Mouse (Mus musculus) ovary, adult 18-20 months (tissue): ENCODE results near the gene Cphx1.
"Not testable (repeated sequence)": the region's sequence is repeated elsewhere in the genome, so short reads cannot be mapped to it uniquely, and the experiment has no call there.

ENCODE experiments used
- DNase-seq: peaks from one replicate; pipeline ENCODE4 v3.0.0; 2022; ENCODE audit warnings: low spot score, mixed read lengths

The Cphx1 gene

GRCm38 (mm10) chr14:25938004-25938403 is at the start of gene Cphx1:
Gene Cphx1, plus strand, starts transcription at chr14:25938304.
- DNase-seq: not testable (repeated sequence)

GRCm38 (mm10) chr14:25894566-25894965 is 43.5 kb upstream of the Cphx1 start:
- not testable (repeated sequence) for DNase-seq

DNA sequence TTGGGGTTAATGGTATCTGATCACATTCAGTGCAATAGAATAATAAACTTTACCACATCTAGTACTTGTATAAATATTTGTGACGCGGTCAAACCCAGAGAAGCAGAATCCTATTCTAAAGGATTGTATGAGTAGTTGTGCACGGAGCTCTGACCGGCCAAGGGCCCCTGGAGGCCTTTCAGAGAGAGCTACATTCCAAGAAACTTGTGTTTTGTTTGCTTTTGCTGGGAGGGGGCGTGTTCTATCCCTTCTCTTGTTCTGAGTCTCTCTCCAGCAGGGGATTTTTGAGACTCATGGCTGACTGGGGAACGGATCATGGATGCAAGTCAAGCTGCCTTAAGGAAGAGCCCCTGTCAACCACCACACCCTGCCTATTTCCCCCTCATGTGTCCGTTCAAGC is 42.4 kb upstream of the Cphx1 start:
- DNase-seq: not testable (repeated sequence)

GRCm38 (mm10) chr14:25903000-25903399 is 35.1 kb upstream of the Cphx1 start, which contains the start of gene Plac9a:
Gene Plac9a, minus strand, starts transcription at chr14:25903100.
- not testable (repeated sequence) for DNase-seq

DNA sequence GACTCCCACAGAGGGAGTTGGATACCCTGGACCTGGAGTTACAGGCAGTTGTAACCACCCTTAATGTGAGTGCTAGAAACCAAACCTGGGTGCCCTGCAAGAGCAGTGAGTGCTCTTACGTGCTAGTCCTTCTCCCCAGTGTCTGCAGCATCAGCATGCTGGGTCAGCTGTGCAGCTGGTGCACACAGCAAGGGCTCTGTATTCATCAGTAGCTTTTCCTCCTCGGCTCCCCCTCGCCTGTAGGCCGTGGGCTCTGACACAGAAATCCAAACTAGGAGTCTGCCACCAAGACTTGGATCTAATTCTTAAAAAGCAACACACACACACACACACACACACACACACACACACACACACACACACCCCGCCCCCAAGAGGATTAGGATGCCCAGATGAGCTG is 32.9 kb upstream of the Cphx1 start:
- DNase-seq: not testable (repeated sequence)

DNA sequence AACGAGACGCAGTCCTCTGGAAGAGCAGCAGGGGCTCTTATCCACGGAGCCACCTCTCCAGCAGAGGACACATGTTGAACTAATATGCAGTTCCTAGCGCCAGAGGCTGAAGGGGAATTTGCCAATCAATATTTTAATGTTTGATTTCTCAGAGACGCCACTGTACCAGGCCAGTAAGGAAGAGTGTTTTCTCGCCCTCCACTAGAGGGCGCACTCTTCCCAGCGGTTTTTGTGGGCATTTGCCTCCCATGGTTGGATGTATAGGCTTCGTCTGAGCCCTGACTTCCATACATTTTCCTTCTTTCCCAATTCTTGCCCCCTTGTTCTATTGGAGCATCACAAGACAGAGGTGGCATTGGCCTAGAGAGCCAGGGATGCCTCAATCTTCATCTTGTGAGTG is 30.8 kb upstream of the Cphx1 start:
- DNase-seq: not testable (repeated sequence)

- DNase-seq: not testable (repeated sequence)
These were observed 29.1 kb upstream of the Cphx1 start for GRCm38 (mm10) chr14:25908976-25909375.

GRCm38 (mm10) chr14:25918427-25919170 is 19.5 kb upstream of the Cphx1 start:
- DNase-seq: not testable (repeated sequence)

DNA sequence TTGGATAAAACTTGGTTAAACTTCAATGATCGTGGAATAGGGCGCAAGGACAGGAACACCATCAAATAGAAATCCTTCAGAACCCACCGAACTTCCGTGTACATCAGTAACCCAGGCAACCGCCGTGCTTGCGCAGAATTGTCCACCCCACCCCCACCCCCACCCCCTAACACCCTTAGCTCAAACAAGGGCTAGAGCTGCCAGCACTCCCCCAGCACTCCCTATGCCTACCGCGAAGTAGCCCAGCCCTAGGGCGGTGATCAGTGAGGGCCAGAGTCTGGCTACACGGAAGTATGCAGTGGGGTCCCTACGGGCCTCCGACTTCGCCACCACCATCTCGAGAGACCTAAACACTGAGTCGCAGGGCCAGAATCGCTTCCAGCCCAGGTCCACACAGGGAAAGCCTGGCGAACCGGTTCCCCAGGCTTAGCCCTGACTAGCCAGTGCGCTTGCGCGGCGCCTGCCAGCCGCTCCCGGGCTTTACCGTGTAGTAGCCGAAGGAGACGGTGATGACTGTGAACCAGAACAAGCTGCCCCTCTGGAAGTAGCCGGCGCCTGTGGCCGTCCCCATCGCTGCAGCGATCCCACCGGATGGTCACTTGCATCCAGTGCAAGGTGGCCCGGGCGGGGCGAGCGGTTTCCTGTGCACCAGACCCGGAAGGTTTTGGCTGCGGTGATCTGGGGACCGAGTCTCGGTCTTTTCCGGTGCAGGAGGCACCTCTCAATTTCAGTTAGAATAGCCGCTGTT is 11.1 kb upstream of the Cphx1 start:
- DNase-seq: not testable (repeated sequence)

GRCm38 (mm10) chr14:25927562-25927881 is 10.6 kb upstream of the Cphx1 start, which contains the start of gene Tmem254a:
Gene Tmem254a, minus strand, starts transcription at chr14:25927672.
- DNase-seq: not testable (repeated sequence)

- not testable (repeated sequence) for DNase-seq
These were observed 1.1 kb upstream of the Cphx1 start for GRCm38 (mm10) chr14:25936867-25937630.

DNA sequence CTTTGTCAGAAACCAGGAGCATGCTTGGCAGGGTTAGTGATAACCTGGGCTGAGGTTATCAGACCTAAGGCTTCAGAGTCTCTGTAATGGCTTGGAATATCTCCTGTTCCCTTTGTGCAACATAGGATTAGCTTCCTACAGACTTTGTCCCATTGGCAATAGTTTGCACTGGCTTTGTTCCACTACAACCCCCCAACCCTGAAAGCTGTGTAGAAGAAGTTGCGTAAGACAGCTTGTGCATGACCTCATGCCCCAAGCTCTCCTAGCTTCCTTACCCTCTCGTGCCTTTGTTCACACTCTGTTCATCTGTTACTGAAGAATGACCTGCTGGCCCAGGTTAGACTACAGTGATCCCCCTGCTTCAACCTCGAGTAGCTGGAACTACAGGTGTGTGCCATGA is 19.8 kb downstream of the Cphx1 start:
- DNase-seq: not testable (repeated sequence)

DNA sequence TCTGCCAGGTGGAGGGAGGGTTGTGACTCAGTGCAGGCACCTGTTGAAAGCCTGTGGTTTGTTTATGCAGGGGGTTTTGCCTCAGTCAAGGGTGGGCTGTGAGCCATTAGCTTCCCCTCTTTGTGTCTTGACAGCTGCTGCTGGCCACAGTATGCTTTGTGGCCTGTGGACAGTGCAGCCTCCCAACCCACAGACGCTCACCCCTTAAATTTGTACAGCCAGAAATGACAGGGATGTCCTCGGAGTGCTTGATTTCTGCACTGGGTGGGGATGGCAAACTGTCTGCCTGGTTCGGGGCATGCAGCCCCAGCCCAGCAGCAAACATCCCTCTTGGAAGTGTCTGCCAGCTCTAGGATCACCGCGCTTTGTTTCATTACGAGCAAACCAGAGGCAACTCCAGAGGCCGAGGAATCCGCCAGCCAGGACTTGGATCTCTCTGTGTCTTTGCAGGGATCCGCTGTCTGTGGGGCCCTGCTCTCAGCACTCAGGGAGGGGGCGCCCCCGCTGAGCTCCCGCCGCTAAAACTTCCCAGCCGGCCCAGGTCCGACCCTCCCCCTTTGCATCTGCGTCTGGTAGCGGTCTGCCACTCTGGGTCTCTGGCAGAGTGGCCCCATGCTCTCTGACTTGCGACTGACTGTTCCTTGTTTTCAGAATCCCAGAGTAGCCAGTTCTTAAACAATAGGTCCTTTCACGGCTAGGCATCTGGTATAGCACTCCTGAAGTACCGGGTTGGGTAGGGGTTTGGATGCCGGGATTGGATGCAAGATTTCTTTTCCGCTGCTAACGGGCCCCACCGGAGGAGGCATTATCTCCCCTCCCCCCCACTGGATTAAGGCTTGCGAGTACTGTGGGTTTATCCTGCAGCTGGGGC is 40.5 kb downstream of the Cphx1 start, which contains the start of gene Duxbl1:
Gene Duxbl1, plus strand, starts transcription at position 207 of the 871 bp plus-strand sequence.
- DNase-seq: not testable (repeated sequence)

- DNase-seq: not testable (repeated sequence)
These were observed 41.3 kb downstream of the Cphx1 start for GRCm38 (mm10) chr14:25979242-25979941.

GRCm38 (mm10) chr14:25981880-25982279 is 43.8 kb downstream of the Cphx1 start:
- DNase-seq: peak; percentile 2
